ENCODE assay signal across 23 mouse cellular contexts in the genomic region with DNA sequence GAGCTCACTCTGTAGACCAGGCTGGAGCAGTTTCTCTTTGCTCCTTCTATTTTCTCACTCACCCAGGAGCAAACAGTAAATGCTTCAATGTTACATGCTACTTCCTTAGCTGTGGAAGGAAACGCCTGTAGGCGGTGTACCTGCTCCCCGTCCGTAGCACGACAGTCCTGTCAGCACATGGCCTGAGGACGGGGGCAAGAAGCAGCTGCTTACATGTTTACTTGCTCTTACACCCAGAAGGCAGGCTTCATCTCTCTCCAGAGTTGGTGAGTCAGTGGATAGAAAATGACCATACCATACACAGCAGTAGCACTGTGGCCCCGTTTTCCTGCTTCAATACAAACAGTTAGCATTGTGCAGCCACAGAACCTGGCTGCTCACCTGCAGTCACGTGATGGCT.
"Had no signal": no experiment of that assay in that cellular context is flagged by ENCODE, and none has a peak within 500 bp of the region (broad histone marks: within the 10 kb centered on the region; RNA-seq: fewer than 3 reads in every experiment).

No protein-coding gene starts in this region.

- H3K4me3 ChIP-seq: heart, embryonic 13.5 days; heart, embryonic 15.5 days; hindbrain, embryonic 13.5 days; hindbrain, embryonic 15.5 days; limb, embryonic 13.5 days; limb, embryonic 15.5 days; liver, embryonic 12.5 days had no signal

- H3K4me2 ChIP-seq: heart, embryonic 11.5 days; heart, embryonic 13.5 days; heart, embryonic 15.5 days; hindbrain, embryonic 13.5 days; hindbrain, embryonic 15.5 days; limb, embryonic 13.5 days; limb, embryonic 15.5 days; liver, embryonic 12.5 days had no signal

- H3K36me3 ChIP-seq: heart, embryonic 15.5 days had no signal

- H3K9me3 ChIP-seq: heart, embryonic 13.5 days; heart, embryonic 15.5 days; hindbrain, embryonic 13.5 days; hindbrain, embryonic 15.5 days; limb, embryonic 13.5 days; limb, embryonic 15.5 days; liver, embryonic 12.5 days had no signal

- ATAC-seq: hindbrain, postnatal 0 days; intestine, embryonic 16.5 days; liver, embryonic 12.5 days had no signal

- H3K9ac ChIP-seq: heart, embryonic 13.5 days; heart, embryonic 15.5 days; hindbrain, embryonic 13.5 days; hindbrain, embryonic 15.5 days; limb, embryonic 13.5 days; limb, embryonic 15.5 days; liver, embryonic 12.5 days had no signal

- H3K27ac ChIP-seq: heart, embryonic 13.5 days; heart, embryonic 15.5 days; hindbrain, embryonic 13.5 days; hindbrain, embryonic 15.5 days; hindbrain, postnatal 0 days; limb, embryonic 13.5 days; limb, embryonic 15.5 days; liver, embryonic 12.5 days had no signal

- DNase-seq: gastrocnemius, postnatal 14 days; gastrocnemius, postnatal 36 days; heart, adult 18-20 months; heart, postnatal 14 days; heart, postnatal 36 days; kidney, adult 11 months; kidney, adult 2 months; kidney, adult 9 months; kidney, postnatal 10 days; kidney, postnatal 25 days; layer of hippocampus, adult 9-11 months; layer of hippocampus, postnatal 36 days; left cerebral cortex, postnatal 4 days had no signal

- H3K27me3 ChIP-seq: heart, embryonic 13.5 days; heart, embryonic 15.5 days; hindbrain, embryonic 13.5 days; hindbrain, embryonic 15.5 days; limb, embryonic 13.5 days; limb, embryonic 15.5 days; liver, embryonic 12.5 days had no signal

- H3K4me1 ChIP-seq: limb, embryonic 15.5 days had no signal
